Mouse (Mus musculus) heart, embryonic 12.5 days (tissue): ENCODE measurements around the gene Pgc. TPM values are rescaled to one million over a fixed set of nuclear protein-coding genes. Genes with fewer than 3 reads are reported as not detected.

Source experiments
- ATAC-seq: fragments of 200-750 bp; cut with Nextera tagmentation; 2 replicates; pipeline ENCODE4 v1.8.0; 2017; ENCODE audit warnings: moderate TSS enrichment, moderate library complexity; ENCODE audit not compliant: insufficient number of reproducible peaks, low FRiP score
- H3K27ac ChIP-seq: fragments of 300-500 bp; sonication (generic); 2 replicates; pipeline ENCODE4 v1.5.1; 2016; ENCODE audit warnings: mild to moderate bottlenecking, moderate library complexity; ENCODE audit not compliant: poor library complexity, severe bottlenecking
- H3K27me3 ChIP-seq: fragments of 300-500 bp; sonication (generic); replicated peaks from 2 replicates; pipeline ENCODE4 v1.6.1; 2016; ENCODE audit warnings: mild to moderate bottlenecking, moderate library complexity
- H3K36me3 ChIP-seq: fragments of 300-500 bp; sonication (generic); 2 replicates; pipeline ENCODE4 v1.6.1; 2016; ENCODE audit warnings: mild to moderate bottlenecking, moderate library complexity
- H3K4me1 ChIP-seq: fragments of 300-500 bp; sonication (generic); replicated peaks from 2 replicates; pipeline ENCODE4 v1.6.1; 2016; ENCODE audit warnings: mild to moderate bottlenecking
- H3K4me2 ChIP-seq: fragments of 300-500 bp; sonication (generic); 2 replicates; pipeline ENCODE4 v1.6.1; 2016; ENCODE audit warnings: mild to moderate bottlenecking, moderate library complexity
- H3K4me3 ChIP-seq: fragments of 300-500 bp; sonication (generic); 2 replicates; pipeline ENCODE4 v1.5.1; 2016; ENCODE audit warnings: mild to moderate bottlenecking
- H3K9ac ChIP-seq: fragments of 300-500 bp; sonication (generic); 2 replicates; pipeline ENCODE4 v1.6.1; 2016; ENCODE audit warnings: mild to moderate bottlenecking, moderate library complexity
- H3K9me3 ChIP-seq: fragments of 300-500 bp; sonication (generic); replicated peaks from 2 replicates; pipeline ENCODE4 v1.6.1; 2016; ENCODE audit warnings: mild to moderate bottlenecking, moderate library complexity
- WGBS: fragments of 180-500 bp; shearing (Covaris S2); methylation state at CpG from one replicate; pipeline ENCODE4 v1.1.7; 2016; 5-methylcytosine and 5-hydroxymethylcytosine counted together
- polyA plus RNA-seq: library from polyadenylated mRNA; unstranded; fragments of >200 nt; fragmentation: Nextera tagmentation; extraction: Ambion mirVana; gene quantifications from 2 replicates; pipeline ENCODE4 v1.2.1, GENCODE M21; 2016

The Pgc gene
- polyA plus RNA-seq, 1 experiment from 2014 or later: not detected

GRCm38 (mm10) chr17:47738066-47738878 lies 11.6 kb downstream of the Pgc start:
- Histone ChIP-seq H3K4me3 (peak overlapping the region; percentile 90), H3K4me1 (peaks cover 43% of the 10 kb centered on the region), H3K9ac (peak overlapping the region; percentile 94), H3K4me2 (peak overlapping the region; percentile 90), H3K27ac (peak overlapping the region; percentile 93), H3K9me3 (no peaks in the 10 kb centered on the region), H3K36me3 (no peaks in the 10 kb centered on the region), H3K27me3 (no peaks in the 10 kb centered on the region)
- ATAC-seq: peak; percentile 51
- under 1% methylated on average over 53 of the region's 61 CpGs for WGBS

DNA sequence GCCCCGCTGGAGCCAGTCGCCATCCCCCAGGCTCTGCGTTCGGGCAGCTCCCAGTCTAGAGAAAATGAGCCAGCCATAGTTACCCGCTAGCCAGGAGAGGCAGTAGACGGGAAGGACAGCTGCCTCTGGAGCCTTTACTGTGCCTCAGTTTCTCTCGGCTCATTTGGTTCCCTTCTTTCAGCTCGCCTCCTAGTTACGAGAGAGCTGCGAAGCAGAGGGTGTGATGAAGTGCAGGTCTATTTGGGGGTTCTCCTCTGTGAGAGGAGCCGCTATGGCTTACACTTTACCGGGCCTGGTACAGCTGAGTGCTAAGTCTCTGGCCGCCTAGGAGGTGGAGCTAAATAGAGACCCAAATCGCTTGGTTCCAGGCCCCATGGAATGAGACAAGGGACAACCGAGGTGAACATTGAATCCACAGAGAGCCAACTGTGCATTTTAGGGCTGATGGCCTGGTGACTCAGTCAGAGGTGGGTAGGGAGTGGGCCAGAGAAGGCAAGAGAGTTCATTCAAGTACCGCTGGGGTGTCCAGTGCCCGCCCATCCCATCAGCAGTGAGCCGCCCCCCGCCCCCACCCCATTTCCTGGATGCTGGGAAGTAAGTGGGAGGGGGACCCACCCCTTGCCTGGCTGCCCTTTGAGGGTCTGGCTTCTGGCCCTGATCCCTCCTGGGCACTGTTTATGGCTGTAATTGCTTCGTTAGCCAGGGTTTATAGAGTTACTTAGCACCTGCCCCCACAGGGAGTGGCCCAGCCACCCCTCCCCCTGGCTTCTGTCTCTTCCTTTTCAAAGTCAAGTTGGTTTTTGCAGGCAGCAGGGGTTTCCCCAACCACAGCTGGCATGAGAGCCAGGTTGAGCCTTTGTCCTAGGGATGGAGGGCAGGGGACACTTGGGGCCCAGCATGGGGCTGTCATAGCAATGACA lies 12.5 kb downstream of the Pgc start:
- Histone ChIP-seq H3K4me1 (peaks cover 48% of the 10 kb centered on the region), H3K27me3 (no peaks in the 10 kb centered on the region), H3K36me3 (peaks cover 1% of the 10 kb centered on the region; the same call in 1 of the 2 replicates), H3K9me3 (no peaks in the 10 kb centered on the region), H3K4me2 (peak overlapping the region; percentile 90), H3K9ac (peak overlapping the region; percentile 94), H3K4me3 (peak overlapping the region; percentile 90), H3K27ac (peak overlapping the region; percentile 93)
- no peak for ATAC-seq
- 10% methylated on average over 20 of the region's 20 CpGs for WGBS

- H3K36me3 ChIP-seq: peaks cover 8% of the 10 kb centered on the region; the same call in 1 of the 2 replicates
- ATAC-seq: no peak
- no peak overlapping the region for H3K4me3 ChIP-seq
- WGBS: 82% methylated on average over 2 of the region's 2 CpGs
- H3K4me2 ChIP-seq: no peak overlapping the region
- H3K27me3 ChIP-seq: no peaks in the 10 kb centered on the region
- H3K9ac ChIP-seq: no peak overlapping the region
- no peak overlapping the region for H3K27ac ChIP-seq
- peaks cover 48% of the 10 kb centered on the region for H3K4me1 ChIP-seq
- peaks cover 7% of the 10 kb centered on the region; the same call in 1 of the 2 replicates for H3K9me3 ChIP-seq
These were observed 13.5 kb downstream of the Pgc start for GRCm38 (mm10) chr17:47740186-47740585.

DNA sequence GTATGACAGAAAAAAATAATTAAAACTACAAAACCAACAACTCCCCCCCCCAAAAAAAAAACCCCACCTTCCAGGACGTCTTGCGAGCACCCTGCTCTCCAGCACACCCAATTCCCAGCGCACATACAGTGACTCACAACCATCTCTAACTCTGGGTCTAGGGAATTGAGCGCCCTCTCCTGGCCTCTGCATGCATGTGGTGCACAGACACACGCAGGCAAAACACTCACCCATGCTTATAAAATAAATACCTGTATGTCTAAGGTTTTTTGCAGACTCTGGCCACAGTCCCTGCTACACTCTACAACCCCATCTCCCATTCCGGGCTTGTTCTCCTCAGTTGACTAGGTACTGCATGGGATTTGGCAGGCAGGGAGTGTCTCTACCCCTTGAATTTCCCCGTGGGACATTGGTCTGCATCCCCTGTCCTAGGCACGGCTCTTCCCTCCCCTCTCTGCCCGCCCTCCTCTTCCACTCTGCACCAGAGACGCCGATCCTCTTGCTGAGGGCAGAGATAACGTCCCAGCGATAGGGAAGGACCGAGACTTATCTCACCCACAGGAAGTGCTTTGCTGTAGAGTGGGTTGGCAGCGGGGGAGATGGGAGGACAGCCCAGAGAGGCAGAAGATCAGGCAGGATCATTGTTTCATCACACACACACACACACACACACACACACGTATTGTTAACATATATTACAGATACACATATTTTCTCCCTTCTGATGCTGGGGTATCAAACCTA lies 16.5 kb downstream of the Pgc start:
- H3K4me3 ChIP-seq: no peak overlapping the region
- H3K4me1 ChIP-seq: peaks cover 52% of the 10 kb centered on the region
- 0 out of 2 replicates have a peak, but pooled peaks have one; percentile 33 for ATAC-seq
- H3K36me3 ChIP-seq: peaks cover 10% of the 10 kb centered on the region; the same call in 1 of the 2 replicates
- H3K9me3 ChIP-seq: peaks cover 7% of the 10 kb centered on the region; the same call in 1 of the 2 replicates
- peak overlapping the region; percentile 36; the same call in 1 of the 2 replicates for H3K27ac ChIP-seq
- peak overlapping the region; percentile 32 for H3K4me2 ChIP-seq
- 13% methylated on average over 16 of the region's 16 CpGs for WGBS
- H3K27me3 ChIP-seq: no peaks in the 10 kb centered on the region
- no peak overlapping the region; the same call in 1 of the 2 replicates for H3K9ac ChIP-seq

DNA sequence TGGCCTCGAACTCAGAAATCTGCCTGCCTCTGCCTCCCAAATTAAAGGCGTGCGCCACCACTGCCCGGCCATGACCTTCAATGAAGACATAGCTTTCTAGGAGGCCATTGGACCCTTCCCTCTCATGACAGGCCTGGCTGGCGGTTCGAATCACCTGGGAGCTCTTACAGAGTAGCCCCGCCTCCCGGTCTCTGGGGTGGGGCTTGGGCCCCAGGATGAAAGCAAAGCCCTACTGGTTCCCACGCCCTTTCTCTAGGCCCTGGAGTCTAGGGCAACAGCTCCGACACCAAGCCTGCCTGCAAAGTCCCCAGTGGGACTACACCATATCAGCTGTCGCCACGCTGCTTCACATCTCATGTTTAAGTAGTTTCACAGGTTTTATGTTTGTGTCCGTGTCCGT lies 17.4 kb downstream of the Pgc start:
- H3K9ac ChIP-seq: no peak overlapping the region
- H3K27me3 ChIP-seq: no peaks in the 10 kb centered on the region
- no peak for ATAC-seq
- no peak overlapping the region for H3K27ac ChIP-seq
- no peak overlapping the region for H3K4me2 ChIP-seq
- H3K9me3 ChIP-seq: peaks cover 7% of the 10 kb centered on the region; the same call in 1 of the 2 replicates
- peaks cover 52% of the 10 kb centered on the region for H3K4me1 ChIP-seq
- peaks cover 10% of the 10 kb centered on the region; the same call in 1 of the 2 replicates for H3K36me3 ChIP-seq
- H3K4me3 ChIP-seq: no peak overlapping the region
- WGBS: 90% methylated on average over 14 of the region's 14 CpGs

GRCm38 (mm10) chr17:47744746-47745368 lies 18.2 kb downstream of the Pgc start:
- H3K4me3 ChIP-seq: no peak overlapping the region

DNA sequence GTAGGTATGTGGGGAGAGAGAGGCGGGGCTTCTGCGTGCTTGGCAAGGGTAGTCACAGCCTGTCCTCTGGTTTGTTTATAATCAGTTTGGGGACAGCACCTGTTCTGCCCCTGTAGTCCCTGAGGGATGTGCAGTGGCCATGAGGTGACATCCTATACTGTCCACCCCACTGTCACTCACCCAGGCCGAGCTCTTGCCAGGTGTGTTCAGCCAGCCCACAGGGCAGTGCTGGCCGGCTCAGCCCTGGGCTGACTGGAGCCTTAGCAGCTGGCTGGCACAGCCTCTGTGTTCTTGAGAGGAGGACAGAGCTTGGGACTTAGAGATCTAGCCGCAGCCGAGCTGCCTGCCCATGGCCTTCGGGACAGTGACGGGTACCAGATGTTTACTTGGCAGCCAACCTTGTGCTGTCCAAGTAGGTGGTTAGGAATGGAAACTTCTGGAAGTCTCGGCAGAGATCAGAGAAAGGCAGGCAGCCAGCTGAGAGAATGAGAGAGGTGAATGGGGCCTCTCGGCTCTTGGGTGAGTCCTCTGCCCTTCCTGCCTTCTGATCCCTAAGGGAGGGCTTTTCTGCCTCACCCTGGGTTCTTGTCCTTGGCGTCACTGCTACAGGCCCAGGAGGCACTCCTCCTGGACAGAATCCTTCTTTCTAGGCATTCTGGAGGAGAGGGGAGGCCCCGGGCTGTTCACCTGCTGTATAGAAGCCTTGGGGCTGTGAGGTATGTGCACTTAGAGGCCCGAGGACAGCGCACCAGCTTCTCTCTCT lies 22.3 kb downstream of the Pgc start:
- Histone ChIP-seq H3K4me2 (no peak overlapping the region), H3K36me3 (peaks cover 25% of the 10 kb centered on the region), H3K9ac (peak overlapping the region; percentile 56; the same call in 1 of the 2 replicates), H3K4me1 (peaks cover 36% of the 10 kb centered on the region), H3K9me3 (peaks cover 12% of the 10 kb centered on the region; the same call in 1 of the 2 replicates), H3K27me3 (no peaks in the 10 kb centered on the region), H3K4me3 (no peak overlapping the region), H3K27ac (peak overlapping the region; percentile 69)
- WGBS: 44% methylated on average over 14 of the region's 14 CpGs
- ATAC-seq: peak; percentile 49

More at GRCm38 (mm10) chr17:47744746-47745368, 18.2 kb downstream of the Pgc start:
- Histone ChIP-seq H3K27ac (no peak overlapping the region), H3K27me3 (no peaks in the 10 kb centered on the region), H3K4me1 (peaks cover 51% of the 10 kb centered on the region), H3K9ac (no peak overlapping the region), H3K36me3 (peaks cover 10% of the 10 kb centered on the region; the same call in 1 of the 2 replicates), H3K9me3 (peaks cover 7% of the 10 kb centered on the region; the same call in 1 of the 2 replicates), H3K4me2 (no peak overlapping the region)
- 84% methylated on average over 10 of the region's 10 CpGs for WGBS
- ATAC-seq: no peak

DNA sequence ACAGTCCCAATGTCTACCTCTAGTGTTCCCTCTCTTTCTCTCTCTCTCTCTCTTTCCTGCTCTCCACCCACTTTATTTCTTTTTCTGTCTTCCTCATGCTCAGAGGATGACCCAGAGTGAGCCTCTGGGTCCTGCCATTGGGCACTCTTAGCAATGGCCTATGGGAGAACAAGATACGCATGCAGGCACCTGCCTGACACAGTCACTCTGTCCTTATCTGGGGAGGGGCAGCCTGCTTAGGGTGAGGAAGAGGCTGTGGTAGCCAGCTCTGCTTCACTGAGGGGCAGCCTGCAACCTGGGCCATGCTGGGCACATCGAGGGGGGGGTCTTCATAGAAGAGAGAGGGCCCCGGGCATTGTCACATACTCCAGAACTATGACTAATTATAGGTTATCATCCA lies 23.0 kb downstream of the Pgc start:
- WGBS: 75% methylated on average over 3 of the region's 3 CpGs

DNA sequence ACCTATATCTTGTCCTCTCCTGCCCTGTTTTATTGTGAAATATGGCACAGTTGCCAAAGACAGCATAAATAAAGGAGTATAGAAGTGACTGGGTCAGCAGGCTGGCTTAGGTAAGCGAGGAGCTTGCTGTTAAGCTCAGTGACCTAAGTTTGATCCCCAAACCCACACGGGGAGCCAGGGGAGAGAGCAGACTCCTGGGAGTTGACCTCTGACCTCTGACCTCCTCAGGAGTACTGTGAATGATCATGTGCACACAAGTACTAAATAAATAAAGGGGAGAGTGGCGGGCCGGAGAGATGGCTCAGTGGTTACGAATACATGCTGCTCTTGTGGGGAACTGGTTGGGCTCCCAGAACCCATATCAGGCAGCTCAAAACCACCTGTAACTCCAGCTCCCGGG lies 23.5 kb downstream of the Pgc start:
- H3K27me3 ChIP-seq: no peaks in the 10 kb centered on the region
- H3K4me1 ChIP-seq: peaks cover 41% of the 10 kb centered on the region
- H3K4me2 ChIP-seq: no peak overlapping the region
- 73% methylated on average over 6 of the region's 6 CpGs for WGBS
- ATAC-seq: no peak
- H3K9ac ChIP-seq: no peak overlapping the region
- no peak overlapping the region for H3K27ac ChIP-seq
- H3K36me3 ChIP-seq: peaks cover 18% of the 10 kb centered on the region
- peaks cover 5% of the 10 kb centered on the region; the same call in 1 of the 2 replicates for H3K9me3 ChIP-seq
- no peak overlapping the region for H3K4me3 ChIP-seq

More for the DNA sequence above, 23.0 kb downstream of the Pgc start:
- no peak overlapping the region for H3K4me3 ChIP-seq
- H3K4me2 ChIP-seq: no peak overlapping the region
- H3K36me3 ChIP-seq: peaks cover 19% of the 10 kb centered on the region
- H3K9me3 ChIP-seq: peaks cover 10% of the 10 kb centered on the region; the same call in 1 of the 2 replicates
- H3K4me1 ChIP-seq: peaks cover 41% of the 10 kb centered on the region
- no peak for ATAC-seq
- H3K27ac ChIP-seq: peak overlapping the region; percentile 69
- H3K27me3 ChIP-seq: no peaks in the 10 kb centered on the region
- H3K9ac ChIP-seq: 0 out of 2 replicates have a peak overlapping the region, but pooled peaks have one; percentile 56
